Mouse (Mus musculus): ENCODE results near the gene Bax.

- no peak for TF ChIP-seq POLR2A (IDR thresholded peaks at IDR 0.05; ENCODE audit: insufficient read depth, low read depth, low read length)
- no peak for TF ChIP-seq CTCF (IDR thresholded peaks at IDR 0.05; ENCODE audit: insufficient read depth, low read depth, low read length)
Measured at GRCm38 (mm10) chr7:45436444-45436843, 30.3 kb downstream of the Bax start.

All from olfactory bulb, adult 2 months (tissue).